Mouse (Mus musculus) liver, embryonic 16.5 days (tissue): Measurements from ENCODE around the gene Fryl. TPM values are rescaled to one million over a fixed set of nuclear protein-coding genes. Genes with fewer than 3 reads are reported as not detected.
"Not testable (repeated sequence)": the region's sequence is repeated elsewhere in the genome, so short reads cannot be mapped to it uniquely, and the experiment has no call there.

Source experiments
- ATAC-seq: fragments of 200-750 bp; cut with Nextera tagmentation; 2 replicates; pipeline ENCODE4 v1.8.0; 2017; ENCODE audit warnings: low read depth, mild to moderate bottlenecking, moderate number of reproducible peaks, moderate library complexity
- H3K27ac ChIP-seq: fragments of 300-500 bp; sonication (generic); 2 replicates; pipeline ENCODE4 v1.5.1; 2014; ENCODE audit warnings: mild to moderate bottlenecking, low read length
- H3K27me3 ChIP-seq: fragments of 300-500 bp; sonication (generic); 2 replicates; pipeline ENCODE4 v1.6.1; 2014; ENCODE audit warnings: low read depth, low read length, mixed read lengths; ENCODE audit not compliant: control insufficient read depth, insufficient read depth
- H3K36me3 ChIP-seq: fragments of 300-500 bp; sonication (generic); 2 replicates; pipeline ENCODE4 v1.6.1; 2014; ENCODE audit warnings: mild to moderate bottlenecking; ENCODE audit not compliant: control insufficient read depth, insufficient read depth
- H3K4me1 ChIP-seq: fragments of 300-500 bp; sonication (generic); 2 replicates; pipeline ENCODE4 v1.6.1; 2014; ENCODE audit warnings: low read depth, low read length, mixed read lengths; ENCODE audit not compliant: control insufficient read depth
- H3K4me2 ChIP-seq: fragments of 300-500 bp; sonication (generic); 2 replicates; pipeline ENCODE4 v1.6.1; 2014; ENCODE audit warnings: low read depth, low read length, mixed read lengths
- H3K4me3 ChIP-seq: fragments of 300-500 bp; sonication (generic); 2 replicates; pipeline ENCODE4 v1.5.1; 2014; ENCODE audit warnings: low read depth, mild to moderate bottlenecking, low read length
- H3K9ac ChIP-seq: fragments of 300-500 bp; sonication (generic); 2 replicates; pipeline ENCODE4 v1.6.1; 2014; ENCODE audit warnings: low read depth, low read length
- H3K9me3 ChIP-seq: fragments of 300-500 bp; sonication (generic); replicated peaks from 2 replicates; pipeline ENCODE4 v1.6.1; 2016; ENCODE audit warnings: low read length; ENCODE audit not compliant: control insufficient read depth
- WGBS: fragments of 180-500 bp; shearing (Covaris S2); extraction: QIAGEN DNeasy Blood & Tissue Kit; methylation state at CpG from one replicate; pipeline ENCODE4 v1.1.7; 2014; ENCODE audit not compliant: insufficient replicate concordance; 5-methylcytosine and 5-hydroxymethylcytosine counted together
- polyA plus RNA-seq: library from polyadenylated mRNA; unstranded; fragments of >200 nt; fragmentation: Nextera tagmentation; extraction: Ambion mirVana; gene quantifications from 2 replicates; pipeline ENCODE4 v1.2.1, GENCODE M21; 2015

Gene Fryl
- polyA plus RNA-seq, 1 experiment from 2014 or later = 44.1 TPM

- peaks cover 30% of the 10 kb centered on the region for H3K27me3 ChIP-seq
- H3K9me3 ChIP-seq = no peaks in the 10 kb centered on the region
- H3K27ac ChIP-seq = no peak overlapping the region
- WGBS = 45% methylated on average over 9 of the region's 9 CpGs
- no peaks in the 10 kb centered on the region for H3K36me3 ChIP-seq
- H3K9ac ChIP-seq = no peak overlapping the region
- H3K4me2 ChIP-seq = no peak overlapping the region
- no peak for ATAC-seq
- H3K4me1 ChIP-seq = no peaks in the 10 kb centered on the region; the same call in 1 of the 2 replicates
- no peak overlapping the region for H3K4me3 ChIP-seq
Measured at GRCm38 (mm10) chr5:73014745-73015144, 241.7 kb downstream of the Fryl start.

GRCm38 (mm10) chr5:73013611-73014287 lies 242.7 kb downstream of the Fryl start:
- Histone ChIP-seq H3K27me3 (peaks cover 30% of the 10 kb centered on the region), H3K4me2 (peak overlapping the region; percentile 49), H3K4me3 (peak overlapping the region; percentile 38)
- H3K9ac ChIP-seq, H3K4me1 ChIP-seq, H3K36me3 ChIP-seq, H3K27ac ChIP-seq, H3K9me3 ChIP-seq, ATAC-seq: not testable (repeated sequence)
- WGBS = 2% methylated on average over 47 of the region's 65 CpGs

GRCm38 (mm10) chr5:73012884-73013610 lies 243.4 kb downstream of the Fryl start:
- H3K9ac ChIP-seq, H3K9me3 ChIP-seq, H3K4me2 ChIP-seq, H3K36me3 ChIP-seq, ATAC-seq, H3K4me3 ChIP-seq, H3K4me1 ChIP-seq, H3K27ac ChIP-seq: not testable (repeated sequence)
- peaks cover 31% of the 10 kb centered on the region for H3K27me3 ChIP-seq
- 15% methylated on average over 23 of the region's 27 CpGs for WGBS

GRCm38 (mm10) chr5:73011806-73012205 lies 244.6 kb downstream of the Fryl start:
- H3K4me2 ChIP-seq, H3K4me3 ChIP-seq, H3K27ac ChIP-seq, H3K9ac ChIP-seq, ATAC-seq, H3K9me3 ChIP-seq, H3K4me1 ChIP-seq, H3K36me3 ChIP-seq: not testable (repeated sequence)
- peaks cover 44% of the 10 kb centered on the region for H3K27me3 ChIP-seq
- WGBS = 60% methylated on average over 15 of the region's 16 CpGs

DNA sequence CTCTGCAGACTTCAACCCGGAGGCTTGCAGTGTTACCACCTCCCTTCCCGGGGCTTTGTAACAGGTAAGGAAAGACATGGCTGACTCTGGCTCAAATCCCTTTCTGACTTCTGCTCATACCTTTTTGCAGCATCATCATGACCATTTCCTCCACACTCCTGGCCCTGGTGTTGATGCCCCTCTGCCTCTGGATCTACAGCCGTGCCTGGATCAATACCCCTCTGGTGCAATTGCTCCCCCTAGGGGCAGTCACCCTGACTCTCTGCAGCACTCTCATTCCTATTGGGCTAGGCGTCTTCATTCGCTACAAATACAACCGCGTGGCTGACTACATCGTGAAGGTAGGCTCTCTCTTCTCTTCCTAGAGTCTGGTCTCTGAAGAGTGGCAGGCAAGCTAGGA lies 248.2 kb downstream of the Fryl start:
- ATAC-seq, H3K36me3 ChIP-seq, H3K4me2 ChIP-seq, H3K27ac ChIP-seq, H3K4me3 ChIP-seq, H3K9ac ChIP-seq, H3K9me3 ChIP-seq, H3K4me1 ChIP-seq: not testable (repeated sequence)
- 20% methylated on average over 8 of the region's 8 CpGs for WGBS
- peaks cover 36% of the 10 kb centered on the region for H3K27me3 ChIP-seq

DNA sequence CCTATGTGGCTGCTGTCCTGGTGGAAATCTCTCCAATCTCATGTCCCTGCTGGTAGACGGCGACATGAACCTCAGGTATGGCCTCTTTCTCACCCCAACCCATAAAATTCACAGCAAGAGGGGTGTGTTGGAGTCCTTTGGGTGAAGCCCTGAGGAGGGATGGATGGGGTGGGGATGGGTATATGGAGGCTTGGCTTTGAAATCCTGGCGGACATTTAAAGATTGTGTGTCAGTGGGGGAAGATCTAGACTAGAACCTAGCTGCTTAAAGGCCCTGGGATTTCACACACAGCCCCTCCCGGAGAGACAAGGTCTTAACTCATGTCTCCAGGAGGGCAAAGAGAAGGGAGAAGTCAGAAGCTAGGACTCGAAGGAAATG lies 248.8 kb downstream of the Fryl start:
- no peak for ATAC-seq
- 33% methylated on average over 5 of the region's 5 CpGs for WGBS
- no peak overlapping the region for H3K27ac ChIP-seq
- H3K9ac ChIP-seq = no peak overlapping the region
- no peaks in the 10 kb centered on the region for H3K9me3 ChIP-seq
- 0 out of 2 replicates have a peak overlapping the region, but pooled peaks have one; percentile 35 for H3K4me2 ChIP-seq
- no peak overlapping the region for H3K4me3 ChIP-seq
- H3K4me1 ChIP-seq = no peaks in the 10 kb centered on the region
- H3K27me3 ChIP-seq = peaks cover 30% of the 10 kb centered on the region
- H3K36me3 ChIP-seq = no peaks in the 10 kb centered on the region

DNA sequence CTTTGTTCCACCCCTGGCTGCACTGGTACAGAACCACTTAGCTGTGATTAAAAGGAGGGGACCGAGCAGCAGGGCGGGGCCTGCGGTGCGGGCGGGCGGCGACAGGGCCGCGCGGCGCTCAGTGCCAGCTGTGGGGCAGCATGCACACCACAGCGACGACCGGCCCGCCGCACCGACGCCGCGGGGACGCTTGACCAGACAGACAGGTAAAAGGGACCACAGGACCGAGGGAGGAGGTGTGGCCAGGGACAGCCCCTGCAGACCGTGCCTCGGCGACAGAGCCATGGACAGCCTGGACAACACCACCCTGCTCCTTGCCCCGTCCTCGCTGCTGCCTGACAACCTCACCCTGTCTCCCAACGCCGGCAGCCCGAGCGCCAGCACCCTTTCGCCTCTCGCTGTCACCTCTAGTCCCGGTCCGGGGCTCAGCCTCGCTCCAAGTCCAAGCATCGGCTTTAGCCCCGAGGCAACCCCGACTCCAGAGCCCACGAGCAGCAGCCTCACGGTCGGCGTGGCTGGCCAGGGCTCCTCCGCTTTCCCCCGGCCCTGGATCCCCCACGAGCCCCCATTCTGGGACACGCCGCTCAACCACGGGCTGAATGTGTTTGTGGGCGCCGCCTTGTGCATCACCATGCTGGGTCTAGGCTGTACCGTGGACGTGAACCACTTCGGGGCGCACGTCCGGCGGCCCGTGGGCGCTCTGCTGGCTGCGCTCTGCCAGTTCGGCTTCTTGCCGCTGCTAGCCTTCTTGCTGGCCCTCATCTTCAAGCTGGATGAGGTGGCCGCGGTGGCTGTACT lies 249.4 kb downstream of the Fryl start, which contains the start of gene Slc10a4:
Gene Slc10a4 (plus strand): TSS at position 100 of the 798 bp plus-strand sequence.
- Histone ChIP-seq H3K4me3 (peak within 1 kb of the TSS; percentile 23), H3K9ac (no peak within 1 kb of the TSS)
- no peak for ATAC-seq

DNA sequence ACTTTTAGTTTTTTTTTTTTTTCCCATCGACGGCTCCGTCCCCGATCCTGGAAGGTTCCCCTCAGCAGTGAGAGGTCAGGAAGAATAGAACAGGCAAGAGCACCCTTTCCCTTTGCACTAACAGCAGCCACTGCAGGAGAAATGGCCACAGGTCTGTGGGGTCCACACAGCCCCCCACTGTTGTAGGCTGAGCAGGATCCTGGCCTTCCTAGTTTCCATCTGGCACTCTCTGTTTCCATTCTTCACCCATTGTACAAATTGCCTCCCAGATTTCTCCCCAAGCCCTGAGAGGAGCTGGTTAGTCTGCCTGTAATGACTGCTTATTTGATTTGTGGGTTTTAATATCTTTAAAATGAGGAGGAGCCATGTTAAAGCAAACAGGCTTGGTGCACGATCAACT lies 252.4 kb downstream of the Fryl start:
- no peak overlapping the region for H3K4me2 ChIP-seq
- peaks cover 28% of the 10 kb centered on the region for H3K27me3 ChIP-seq
- H3K9ac ChIP-seq = no peak overlapping the region
- no peak for ATAC-seq
- no peaks in the 10 kb centered on the region for H3K36me3 ChIP-seq
- no peak overlapping the region for H3K27ac ChIP-seq
- no peak overlapping the region for H3K4me3 ChIP-seq
- H3K4me1 ChIP-seq = no peaks in the 10 kb centered on the region
- H3K9me3 ChIP-seq = no peaks in the 10 kb centered on the region
- 78% methylated on average over 5 of the region's 5 CpGs for WGBS

More for the DNA sequence above, 249.4 kb downstream of the Fryl start, which contains the start of gene Slc10a4:
- Histone ChIP-seq H3K27me3 (peaks cover 28% of the 10 kb centered on the region), H3K27ac (no peak within 1 kb of the TSS), H3K4me1 (no peaks in the 10 kb centered on the region), H3K36me3 (no peaks in the 10 kb centered on the region), H3K9me3 (no peaks in the 10 kb centered on the region), H3K4me2 (peak within 1 kb of the TSS; percentile 35)
- 8% methylated on average over 62 of the region's 65 CpGs for WGBS
